Mouse (Mus musculus) lung, adult 10 weeks (tissue): Measurements from ENCODE around the gene Trmt1l. TPM values are rescaled to one million over a fixed set of nuclear protein-coding genes. Genes with fewer than 3 reads are reported as not detected.

Experiments used
- polyA plus RNA-seq: library from polyadenylated mRNA; stranded (reverse); fragments of 350-450 nt; fragmentation: Illumina TruSeq; extraction: RNeasy Lipid Tissue Mini Kit (QIAGEN cat#74804); gene quantifications from one replicate; pipeline ENCODE4 v1.2.3, GENCODE M21; 2014; ENCODE audit warnings: low read depth, low replicate concordance; ENCODE audit not compliant: insufficient read depth

The Trmt1l gene
- 16.3 TPM for polyA plus RNA-seq

GRCm38 (mm10) chr1:151428263-151429221 lies at the start of gene Trmt1l, which contains the start of gene Swt1:
TSS of gene Trmt1l (plus strand) at chr1:151428542.
TSS of gene Swt1 (minus strand) at chr1:151428455.

GRCm38 (mm10) chr1:151500531-151501361 lies 72.4 kb downstream of the Trmt1l start, which contains the start of gene Rnf2:
TSS of gene Rnf2 (minus strand) at chr1:151500955.

Other genes with a start within 250 kb of the Trmt1l start
- not detected for gene Gm47985, start 246.0 kb upstream of the Trmt1l start, polyA plus RNA-seq
- gene Gm8947, start 236.2 kb upstream of the Trmt1l start, polyA plus RNA-seq = not detected
- gene Gm47995, start 230.1 kb upstream of the Trmt1l start, polyA plus RNA-seq = not detected
- gene 3110040M04Rik, start 224.4 kb upstream of the Trmt1l start, polyA plus RNA-seq = not detected
- not detected for gene Gm47996, start 218.4 kb upstream of the Trmt1l start, polyA plus RNA-seq
- 61.9 TPM for gene Ivns1abp, start 84.1 kb upstream of the Trmt1l start, polyA plus RNA-seq
- gene Swt1, start 87 bp upstream of the Trmt1l start, polyA plus RNA-seq = 12.7 TPM
- gene Rnf2, start 72.4 kb downstream of the Trmt1l start, polyA plus RNA-seq = 14.9 TPM
- gene Fam129a, start 142.6 kb downstream of the Trmt1l start, polyA plus RNA-seq = 14.0 TPM